Mouse (Mus musculus): ENCODE results near the gene Ppp4c. TPM values are rescaled to one million over a fixed set of nuclear protein-coding genes. Genes with fewer than 3 reads are reported as not detected.
A peak's percentile ranks its signal among the peaks of the same experiment; 100 is the strongest.

Ppp4c gene
- polyA plus RNA-seq, 1 experiment: 199 TPM

DNA sequence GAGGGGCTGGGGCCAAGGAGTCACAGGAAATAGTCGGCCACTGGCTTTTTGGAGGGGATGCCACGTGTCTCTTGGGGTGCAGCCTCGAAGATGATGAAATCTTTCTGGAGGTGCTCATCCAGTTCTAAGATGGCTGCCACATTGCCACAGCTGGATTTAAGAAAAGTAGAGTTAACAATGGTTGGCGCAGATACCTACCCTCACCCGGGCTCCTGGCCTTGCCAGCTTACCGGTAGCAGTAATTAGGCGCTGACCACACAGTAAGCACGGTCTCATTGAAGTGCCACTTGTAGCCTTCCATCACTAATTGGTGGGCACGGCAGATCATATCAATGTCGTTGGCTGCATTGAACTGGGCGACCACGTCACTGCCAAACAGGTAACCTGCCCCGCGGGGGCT, 6.2 kb downstream of the Ppp4c start:
- Histone ChIP-seq H3K36me3 (ENCODE audit: control insufficient read depth, insufficient read depth, low read length) (peaks cover 55% of the 10 kb centered on the region), H3K27me3 (ENCODE audit: control insufficient read depth, insufficient read depth, low read length) (no peaks in the 10 kb centered on the region), H3K4me1 (ENCODE audit: control insufficient read depth, insufficient read depth, insufficient read length, low read length) (peaks cover 7% of the 10 kb centered on the region), H3K4me3 (ENCODE audit: low read depth, low read length) (no peak overlapping the region), H3K27ac (ENCODE audit: insufficient read depth, low read depth, low read length) (no peak overlapping the region)
- TF ChIP-seq CTCF (IDR thresholded peaks at IDR 0.05; ENCODE audit: extremely low read depth, insufficient read length, insufficient replicate concordance, low read depth, low read length) (no peak), POLR2A (IDR thresholded peaks at IDR 0.05; ENCODE audit: low read depth, low read length) (no peak)
- WGBS: 89% methylated on average over 14 of the region's 14 CpGs

DNA sequence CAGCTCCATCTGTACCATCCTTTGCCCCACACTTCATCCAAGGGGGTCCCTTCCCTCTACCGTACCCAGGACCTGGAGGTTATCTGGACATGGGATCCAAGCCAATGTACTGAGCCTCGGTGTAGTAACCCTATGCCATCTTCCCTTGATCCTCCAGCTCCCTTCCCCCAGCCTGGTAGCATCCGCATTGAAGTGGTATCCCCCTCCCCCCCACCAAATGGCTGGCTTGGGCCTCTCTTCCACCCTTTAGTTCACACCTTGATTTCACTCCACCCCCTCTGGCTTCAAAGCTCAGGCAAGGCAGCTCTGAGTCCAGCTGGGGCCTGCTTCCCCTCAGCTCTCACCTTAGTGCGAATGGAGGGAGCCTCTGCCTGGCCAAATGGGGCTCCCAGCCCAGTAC, 7.2 kb downstream of the Ppp4c start:
- TF ChIP-seq POLR2A (IDR thresholded peaks at IDR 0.05; ENCODE audit: low read depth, low read length): no peak
- H3K27me3 ChIP-seq (ENCODE audit: control insufficient read depth, insufficient read depth, low read length): no peaks in the 10 kb centered on the region
- peaks cover 54% of the 10 kb centered on the region for H3K36me3 ChIP-seq (ENCODE audit: control insufficient read depth, insufficient read depth, low read length)
- H3K4me1 ChIP-seq (ENCODE audit: control insufficient read depth, insufficient read depth, insufficient read length, low read length): peaks cover 9% of the 10 kb centered on the region
- no peak overlapping the region for H3K4me3 ChIP-seq (ENCODE audit: low read depth, low read length)
- 75% methylated on average over 4 of the region's 4 CpGs for WGBS
- no peak overlapping the region for H3K27ac ChIP-seq (ENCODE audit: insufficient read depth, low read depth, low read length)

DNA sequence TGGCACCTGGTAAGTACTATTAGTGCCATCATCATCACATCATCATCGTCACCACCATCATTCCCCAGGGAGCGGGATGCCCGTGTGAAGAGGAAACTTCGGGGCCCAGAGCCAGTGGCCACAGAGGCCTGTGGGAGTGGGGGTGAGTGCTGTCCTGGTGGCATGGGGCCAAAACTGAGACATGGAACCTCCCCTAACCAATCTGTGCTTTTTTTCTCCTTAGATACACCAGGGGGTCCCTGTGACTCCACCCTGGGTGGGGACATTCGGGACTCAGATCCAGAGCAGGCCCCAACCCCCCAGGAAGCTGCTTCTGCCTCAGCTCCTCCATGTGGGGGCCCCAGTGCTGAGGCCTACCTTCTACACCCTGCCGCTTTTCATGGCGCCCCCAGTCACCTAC, 7.8 kb downstream of the Ppp4c start:
- H3K27me3 ChIP-seq (ENCODE audit: control insufficient read depth, insufficient read depth, low read length): no peaks in the 10 kb centered on the region
- peaks cover 48% of the 10 kb centered on the region for H3K36me3 ChIP-seq (ENCODE audit: control insufficient read depth, insufficient read depth, low read length)
- H3K4me3 ChIP-seq (ENCODE audit: low read depth, low read length): no peak overlapping the region
- no peak overlapping the region for H3K27ac ChIP-seq (ENCODE audit: insufficient read depth, low read depth, low read length)
- WGBS: 77% methylated on average over 7 of the region's 7 CpGs
- peaks cover 12% of the 10 kb centered on the region for H3K4me1 ChIP-seq (ENCODE audit: control insufficient read depth, insufficient read depth, insufficient read length, low read length)
- no peak for TF ChIP-seq CTCF (IDR thresholded peaks at IDR 0.05; ENCODE audit: extremely low read depth, insufficient read length, insufficient replicate concordance, low read depth, low read length)
- TF ChIP-seq POLR2A (IDR thresholded peaks at IDR 0.05; ENCODE audit: low read depth, low read length): no peak

DNA sequence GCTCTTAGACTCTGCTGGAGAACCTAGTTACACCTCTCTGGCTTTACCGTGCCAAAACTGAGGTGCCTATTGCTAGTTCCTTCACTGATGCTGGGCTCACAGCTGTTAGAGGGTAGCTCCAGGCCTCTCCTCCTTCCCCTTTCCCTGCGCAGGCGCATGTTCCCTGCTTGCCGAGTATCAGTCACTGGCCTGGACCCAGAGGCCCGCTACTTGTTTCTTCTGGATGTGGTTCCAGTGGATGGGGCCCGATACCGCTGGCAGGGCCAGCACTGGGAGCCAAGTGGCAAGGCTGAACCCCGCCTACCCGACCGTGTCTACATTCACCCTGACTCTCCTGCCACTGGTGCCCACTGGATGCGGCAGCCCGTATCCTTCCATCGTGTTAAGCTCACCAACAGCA, 9.6 kb downstream of the Ppp4c start:
- H3K27ac ChIP-seq (ENCODE audit: insufficient read depth, low read depth, low read length): no peak overlapping the region
- H3K4me1 ChIP-seq (ENCODE audit: control insufficient read depth, insufficient read depth, insufficient read length, low read length): peaks cover 14% of the 10 kb centered on the region
- WGBS: 77% methylated on average over 13 of the region's 13 CpGs
- no peak overlapping the region for H3K4me3 ChIP-seq (ENCODE audit: low read depth, low read length)
- TF ChIP-seq POLR2A (IDR thresholded peaks at IDR 0.05; ENCODE audit: low read depth, low read length) (no peak), CTCF (IDR thresholded peaks at IDR 0.05; ENCODE audit: extremely low read depth, insufficient read length, insufficient replicate concordance, low read depth, low read length) (no peak)
- H3K36me3 ChIP-seq (ENCODE audit: control insufficient read depth, insufficient read depth, low read length): peaks cover 35% of the 10 kb centered on the region
- no peaks in the 10 kb centered on the region for H3K27me3 ChIP-seq (ENCODE audit: control insufficient read depth, insufficient read depth, low read length)

DNA sequence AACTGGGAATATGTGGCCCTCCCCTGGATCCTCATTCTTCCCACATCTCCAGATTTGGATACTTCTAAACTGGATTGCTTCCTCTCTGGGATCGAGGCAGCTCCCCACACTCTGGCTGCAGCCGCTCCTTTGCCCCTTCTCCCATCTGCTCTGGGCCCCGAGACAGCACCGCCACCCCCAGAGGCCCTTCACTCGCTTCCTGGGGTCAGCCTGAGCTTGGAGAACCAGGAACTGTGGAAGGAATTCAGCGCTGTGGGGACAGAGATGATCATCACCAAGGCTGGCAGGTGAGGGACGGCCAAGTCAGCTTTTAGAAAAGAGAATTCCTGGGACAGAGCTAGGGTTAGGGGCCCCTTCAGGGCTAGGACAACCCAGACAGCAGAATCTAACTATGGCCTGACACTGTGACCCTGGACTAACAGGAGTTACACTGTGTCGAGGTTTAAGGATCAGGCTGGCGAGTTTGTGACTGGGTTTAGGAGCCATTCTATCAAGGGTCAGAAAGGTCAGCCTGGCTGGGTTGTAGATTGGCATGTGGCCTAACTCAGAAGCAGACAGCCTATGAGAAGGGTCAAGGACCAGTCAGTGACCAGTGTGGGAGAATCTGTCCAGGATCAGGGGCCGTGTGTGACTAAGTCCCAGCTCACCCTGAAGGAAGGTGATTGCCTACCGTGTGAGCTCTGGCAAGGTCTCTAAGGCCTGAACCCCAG, 10.5 kb downstream of the Ppp4c start:
- H3K4me1 ChIP-seq (ENCODE audit: control insufficient read depth, insufficient read depth, insufficient read length, low read length): peaks cover 16% of the 10 kb centered on the region
- H3K4me3 ChIP-seq (ENCODE audit: low read depth, low read length): no peak overlapping the region
- peaks cover 27% of the 10 kb centered on the region for H3K36me3 ChIP-seq (ENCODE audit: control insufficient read depth, insufficient read depth, low read length)
- H3K27me3 ChIP-seq (ENCODE audit: control insufficient read depth, insufficient read depth, low read length): no peaks in the 10 kb centered on the region
- no peak overlapping the region for H3K27ac ChIP-seq (ENCODE audit: insufficient read depth, low read depth, low read length)
- no peak for TF ChIP-seq CTCF (IDR thresholded peaks at IDR 0.05; ENCODE audit: extremely low read depth, insufficient read length, insufficient replicate concordance, low read depth, low read length)
- no peak for TF ChIP-seq POLR2A (IDR thresholded peaks at IDR 0.05; ENCODE audit: low read depth, low read length)
- 67% methylated on average over 11 of the region's 11 CpGs for WGBS

DNA sequence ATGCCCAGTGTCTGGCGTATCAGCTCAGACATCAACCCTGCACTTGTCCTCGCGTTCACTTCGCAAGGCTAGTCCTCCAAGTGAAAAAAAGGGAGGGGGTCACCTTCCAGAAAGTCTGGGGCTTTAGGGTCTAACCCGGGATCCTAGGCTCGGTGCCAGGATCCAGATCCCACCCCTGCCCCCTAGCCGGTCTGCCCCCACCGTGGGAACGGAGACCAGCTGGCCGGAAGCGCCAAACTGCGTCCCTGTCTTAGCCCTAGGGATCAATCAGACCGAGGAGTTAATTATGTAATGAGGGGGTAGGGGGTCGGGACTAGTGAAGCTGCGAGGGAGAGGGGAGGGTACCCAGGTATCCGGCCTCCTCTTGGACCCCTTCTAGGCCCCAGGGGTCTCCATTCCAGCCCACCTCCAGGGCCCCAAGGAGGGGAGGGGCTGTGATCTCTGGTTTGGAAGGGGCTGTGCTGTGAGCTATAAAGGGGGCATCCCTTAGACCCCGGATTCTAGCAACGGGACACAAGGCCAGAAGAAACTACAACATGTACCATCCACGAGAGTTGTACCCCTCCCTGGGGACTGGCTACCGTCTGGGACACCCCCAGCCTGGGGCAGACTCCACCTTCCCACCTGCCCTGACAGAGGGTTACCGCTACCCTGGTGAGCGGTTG, 11.2 kb downstream of the Ppp4c start, which contains the start of gene Tbx6:
TSS of gene Tbx6 (plus strand) at position 513 of the 665 bp plus-strand sequence.
- Histone ChIP-seq H3K4me3 (ENCODE audit: low read depth, low read length) (peak within 1 kb of the TSS; percentile 56), H3K4me1 (ENCODE audit: control insufficient read depth, insufficient read depth, insufficient read length, low read length) (peaks cover 17% of the 10 kb centered on the region), H3K27ac (ENCODE audit: insufficient read depth, low read depth, low read length) (no peak within 1 kb of the TSS), H3K36me3 (ENCODE audit: control insufficient read depth, insufficient read depth, low read length) (peaks cover 20% of the 10 kb centered on the region), H3K27me3 (ENCODE audit: control insufficient read depth, insufficient read depth, low read length) (no peaks in the 10 kb centered on the region)
- TF ChIP-seq CTCF (IDR thresholded peaks at IDR 0.05; ENCODE audit: extremely low read depth, insufficient read length, insufficient replicate concordance, low read depth, low read length) (0 out of 2 replicates have a peak, but pooled peaks have one; percentile 5), POLR2A (IDR thresholded peaks at IDR 0.05; ENCODE audit: low read depth, low read length) (no peak)
- WGBS: 16% methylated on average over 22 of the region's 22 CpGs

Data from small intestine, adult 2 months (tissue).